Mouse (Mus musculus) ovary, adult 18-20 months (tissue): Measurements from ENCODE around the gene Tescl.

Source experiments
- DNase-seq: peaks from one replicate; pipeline ENCODE4 v3.0.0; 2022; ENCODE audit warnings: low spot score, mixed read lengths

Gene Tescl

DNA sequence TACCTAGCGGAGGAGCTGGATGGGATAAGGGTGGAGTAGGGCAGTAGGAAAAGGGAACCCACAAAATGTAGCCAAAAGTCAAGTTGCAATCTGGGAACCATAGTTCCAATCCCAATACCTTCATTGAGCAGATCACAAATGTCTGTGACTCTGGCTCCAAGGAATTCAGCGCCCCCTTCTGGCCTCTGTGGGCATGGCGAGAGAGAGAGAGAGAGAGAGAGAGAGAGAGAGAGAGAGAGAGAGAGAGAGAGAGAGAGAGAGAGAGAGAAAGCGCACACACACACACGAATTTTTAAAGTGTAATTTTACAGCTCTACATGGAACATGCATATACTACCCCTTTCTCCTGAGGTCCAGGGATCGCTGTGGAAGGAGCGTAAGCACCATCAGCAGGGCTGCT is 29.5 kb upstream of the Tescl start:
- no peak for DNase-seq

DNA sequence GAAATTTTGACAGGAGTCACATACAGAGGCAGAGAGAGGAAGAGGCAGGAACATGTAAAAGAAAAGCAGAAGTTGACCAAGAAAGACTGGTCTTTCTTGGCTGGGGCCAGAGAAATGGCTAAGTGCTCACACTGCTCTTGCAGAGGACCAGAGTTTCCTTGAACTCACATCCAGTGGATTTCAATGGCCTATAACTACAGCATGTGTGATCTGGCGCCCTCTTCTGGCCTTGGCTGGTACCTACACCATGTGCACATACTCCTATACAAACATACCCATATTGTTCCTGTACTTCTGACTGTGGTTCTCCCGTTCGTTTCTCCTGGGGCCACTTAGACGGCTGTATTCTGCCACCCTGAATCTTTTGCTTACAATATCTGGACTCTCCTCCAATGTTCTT is 27.3 kb upstream of the Tescl start:
- DNase-seq, result no peak

DNA sequence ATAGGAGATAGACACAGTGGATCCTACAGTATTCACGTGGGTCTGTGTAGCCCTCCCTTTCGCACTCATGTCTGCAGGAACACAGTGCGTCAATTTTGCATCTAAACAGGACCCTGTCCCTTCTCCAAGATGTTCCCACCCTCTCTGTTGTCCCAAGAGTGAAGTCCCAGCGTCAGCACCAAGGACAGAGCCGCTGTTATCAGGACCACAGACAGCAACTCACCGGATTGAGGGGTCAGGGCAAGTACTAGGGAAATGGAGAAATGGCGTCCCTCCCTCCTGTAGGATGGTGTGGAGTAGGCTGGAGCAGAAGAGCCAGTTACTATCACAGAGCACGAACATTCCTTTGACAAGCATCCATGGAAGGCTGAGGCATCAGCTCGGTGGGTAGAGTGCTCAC is 25.5 kb upstream of the Tescl start:
- DNase-seq, result no peak

DNA sequence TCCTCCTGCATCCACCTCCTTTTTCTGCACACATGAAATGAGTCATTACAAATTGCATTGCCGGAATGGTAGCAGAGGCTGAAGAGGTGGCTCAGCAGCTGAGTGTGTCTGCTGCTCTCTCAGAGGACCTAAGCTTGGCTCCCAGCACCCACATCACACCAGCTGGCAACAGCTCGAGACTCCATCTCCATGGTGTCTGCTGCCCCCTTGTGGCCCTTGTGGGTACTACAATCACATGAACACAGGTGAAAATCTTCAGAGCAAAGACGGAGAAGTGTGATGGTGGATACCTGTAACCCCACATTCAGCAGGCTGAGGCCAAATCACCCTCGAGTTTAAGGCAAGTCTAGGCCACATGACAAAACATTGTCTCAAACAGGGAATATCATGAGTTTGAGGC is 24.2 kb upstream of the Tescl start:
- DNase-seq, result no peak

DNA sequence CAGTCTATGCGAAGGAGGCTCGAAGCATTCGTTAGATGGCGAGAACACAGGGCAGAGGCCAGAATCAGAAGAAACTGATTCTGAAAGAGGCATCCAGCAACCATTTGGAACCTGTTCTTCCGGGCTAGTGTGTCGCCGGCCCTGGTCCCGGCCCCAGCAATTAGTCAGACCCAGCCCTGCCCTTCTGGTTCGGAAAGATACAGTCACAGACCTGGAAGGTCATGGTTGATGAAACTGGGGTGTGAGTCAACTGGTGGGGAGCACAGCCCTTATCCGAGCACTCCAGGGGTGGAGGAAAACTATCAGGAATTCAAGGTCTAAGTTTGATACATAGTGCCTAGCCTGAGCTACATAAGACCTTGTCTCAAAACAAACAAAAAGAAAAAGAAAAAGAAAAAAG is 22.3 kb upstream of the Tescl start:
- no peak for DNase-seq

DNA sequence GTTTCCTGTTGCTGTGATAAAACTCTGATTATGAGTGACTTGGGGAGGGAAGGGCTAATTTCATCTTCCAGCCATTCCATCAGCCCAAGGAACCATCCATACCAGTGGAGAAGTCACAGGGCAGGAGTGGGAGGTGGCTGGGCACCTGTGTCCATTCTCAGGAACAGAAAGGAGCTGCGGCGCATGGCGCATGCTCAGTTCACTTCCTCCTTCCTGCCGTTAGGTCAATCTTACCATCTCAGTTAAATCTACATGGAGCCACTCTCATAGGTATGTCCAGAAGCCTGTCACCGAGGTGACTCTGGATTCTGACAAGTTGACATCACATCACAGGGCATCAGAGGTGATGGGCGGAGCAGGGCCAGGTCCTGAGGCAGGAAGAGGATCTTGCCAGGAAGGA is 21.9 kb upstream of the Tescl start:
- no peak for DNase-seq

DNA sequence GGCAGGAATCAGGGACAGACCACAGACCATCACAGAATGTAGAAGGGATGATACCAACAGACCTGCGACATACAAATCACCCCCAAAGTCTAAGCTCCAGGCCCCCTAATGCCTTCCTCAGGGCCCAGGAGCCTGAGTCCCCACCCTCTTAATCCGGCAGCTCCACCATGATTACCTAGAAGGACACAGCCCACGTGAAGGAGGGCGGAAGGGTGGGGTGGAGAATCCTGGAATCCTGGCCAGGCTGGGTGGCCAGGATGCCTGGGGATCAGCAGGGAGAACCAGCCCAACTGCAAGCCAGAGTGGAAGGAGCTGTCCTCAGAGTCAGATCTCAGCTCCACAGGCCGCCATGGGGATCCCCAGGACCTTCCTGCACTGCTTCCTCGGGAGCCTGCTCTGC is 15.2 kb upstream of the Tescl start, which contains the start of gene Lypd5:
TSS of gene Lypd5 (plus strand) at position 301 of the 400 bp plus-strand sequence.
- no peak for DNase-seq

DNA sequence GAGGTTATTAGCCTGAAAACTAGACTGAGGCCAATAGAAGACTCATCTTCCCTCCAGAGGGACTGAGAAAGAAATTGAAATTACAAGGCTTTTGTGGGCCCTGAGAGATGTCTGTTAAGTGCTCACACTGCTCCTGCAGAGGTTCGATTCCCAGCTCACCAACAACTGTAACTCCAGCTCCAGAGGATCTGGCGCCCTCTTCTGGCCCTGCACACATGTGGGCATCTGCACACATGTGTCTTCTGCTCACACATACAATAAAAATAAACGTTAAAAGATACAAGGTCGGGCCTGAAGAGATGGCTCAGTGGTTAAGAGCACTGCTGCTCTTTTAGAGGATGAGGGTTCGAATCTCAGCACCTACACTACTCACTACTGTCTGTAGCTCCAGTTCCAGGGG is 12.7 kb upstream of the Tescl start:
- DNase-seq, result no peak

DNA sequence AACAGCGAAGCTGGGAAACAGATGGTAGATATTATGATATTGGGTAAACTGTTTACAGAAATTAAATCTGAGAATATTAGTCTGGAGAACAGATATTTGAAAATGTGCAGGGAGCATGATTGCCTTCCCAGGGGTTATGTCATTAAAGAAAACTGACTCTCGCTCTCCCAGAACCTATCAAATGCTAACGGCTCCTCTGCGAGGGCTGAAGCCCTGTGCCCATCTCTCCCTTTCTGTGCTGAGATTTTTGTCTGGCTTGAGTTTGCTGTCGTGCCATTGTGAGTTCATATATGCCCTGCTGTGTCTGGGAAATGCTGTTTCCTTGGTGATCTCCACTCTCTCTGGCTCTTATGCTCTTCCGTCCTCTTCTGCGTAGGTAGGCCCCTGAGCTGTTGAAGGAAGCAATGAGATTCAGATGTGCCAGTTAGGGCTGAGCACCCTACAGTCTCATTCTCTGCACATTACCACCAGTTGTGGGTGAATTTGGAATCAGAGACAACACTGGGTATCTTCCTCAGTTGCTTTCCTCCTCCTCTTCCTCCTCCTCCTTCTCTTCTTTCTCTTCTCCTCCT is 10.1 kb upstream of the Tescl start:
- no peak for DNase-seq

DNA sequence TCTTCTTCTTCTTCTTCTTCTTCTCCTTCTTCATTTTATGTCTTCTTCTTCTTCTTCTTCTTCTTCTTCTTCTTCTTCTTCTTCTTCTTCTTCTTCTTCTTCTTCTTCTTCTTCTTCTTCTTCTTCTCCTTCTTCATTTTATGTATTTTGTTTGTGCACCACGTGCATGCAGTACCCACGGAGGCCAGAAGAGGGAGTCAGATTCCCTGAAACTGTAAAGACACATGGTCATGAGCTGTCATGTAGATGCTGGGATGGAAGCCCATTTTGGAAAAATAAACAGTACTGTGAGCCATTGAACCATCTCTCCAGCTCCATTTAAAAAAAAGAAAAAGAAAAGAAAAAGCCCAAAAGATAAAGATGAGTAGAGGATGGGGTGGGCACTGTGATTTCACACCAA is 4.5 kb upstream of the Tescl start:
- DNase-seq, result no peak

DNA sequence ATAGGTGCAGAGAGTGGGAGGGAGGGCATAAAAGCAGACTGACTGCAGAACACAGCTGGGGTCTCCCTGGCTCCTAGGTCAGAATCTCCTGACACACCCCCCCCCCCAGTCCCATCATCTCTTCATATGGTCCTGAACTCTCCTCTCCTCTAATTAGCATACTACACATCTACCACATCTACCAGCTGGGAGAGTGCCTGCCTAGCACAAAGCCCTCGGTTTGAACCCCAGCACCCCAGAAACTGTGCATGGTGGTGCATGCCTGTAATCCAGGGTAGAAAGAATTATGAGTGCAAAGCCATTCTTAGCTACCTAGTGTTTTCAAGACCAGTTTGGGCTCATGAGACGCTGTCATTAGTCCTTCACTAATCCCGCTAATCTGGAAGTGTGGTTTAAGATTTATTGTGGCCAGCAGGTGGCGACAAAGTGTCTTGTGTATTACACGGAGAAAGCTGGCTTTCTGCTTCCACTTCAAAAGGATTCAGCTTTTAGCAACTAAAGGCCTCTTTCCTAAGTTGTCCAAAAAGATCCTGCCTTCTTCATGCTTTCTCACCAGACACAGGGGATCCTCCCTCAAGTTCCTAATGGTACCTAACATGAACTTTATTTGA is 2.1 kb upstream of the Tescl start:
- DNase-seq, result no peak

DNA sequence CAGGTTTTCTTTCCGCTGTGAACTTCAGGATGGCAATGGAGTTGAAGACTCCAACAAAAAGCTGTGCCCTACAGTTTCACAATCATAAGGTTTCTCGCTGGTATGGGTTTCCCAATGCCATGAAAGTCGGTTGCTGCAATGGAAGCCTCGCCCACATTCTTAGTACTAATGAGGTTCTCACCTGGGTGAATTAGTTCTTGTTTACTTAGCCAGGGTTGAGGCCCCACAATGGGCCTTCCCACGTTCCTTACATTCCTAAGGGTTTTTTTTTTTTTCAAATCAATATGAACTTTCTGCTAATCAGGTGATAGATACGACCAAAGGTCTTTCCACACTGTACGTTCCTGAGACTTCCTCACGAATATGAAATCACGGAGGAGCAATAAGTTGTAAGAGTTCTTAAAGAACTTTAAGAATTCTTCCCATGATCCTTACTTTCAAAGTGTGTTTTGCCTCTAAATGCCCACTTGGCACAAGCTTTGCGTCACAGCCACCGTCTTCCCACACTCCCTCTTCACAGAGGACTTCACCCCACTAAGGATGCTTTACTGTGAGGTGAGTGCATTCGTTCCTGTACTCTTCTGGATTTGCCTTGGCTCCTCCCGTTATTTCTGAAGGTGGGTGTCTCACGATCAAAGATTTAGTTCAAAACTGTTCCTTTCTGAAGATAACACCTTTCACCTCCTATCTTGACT is 6.3 kb downstream of the Tescl start:
- DNase-seq, result no peak

DNA sequence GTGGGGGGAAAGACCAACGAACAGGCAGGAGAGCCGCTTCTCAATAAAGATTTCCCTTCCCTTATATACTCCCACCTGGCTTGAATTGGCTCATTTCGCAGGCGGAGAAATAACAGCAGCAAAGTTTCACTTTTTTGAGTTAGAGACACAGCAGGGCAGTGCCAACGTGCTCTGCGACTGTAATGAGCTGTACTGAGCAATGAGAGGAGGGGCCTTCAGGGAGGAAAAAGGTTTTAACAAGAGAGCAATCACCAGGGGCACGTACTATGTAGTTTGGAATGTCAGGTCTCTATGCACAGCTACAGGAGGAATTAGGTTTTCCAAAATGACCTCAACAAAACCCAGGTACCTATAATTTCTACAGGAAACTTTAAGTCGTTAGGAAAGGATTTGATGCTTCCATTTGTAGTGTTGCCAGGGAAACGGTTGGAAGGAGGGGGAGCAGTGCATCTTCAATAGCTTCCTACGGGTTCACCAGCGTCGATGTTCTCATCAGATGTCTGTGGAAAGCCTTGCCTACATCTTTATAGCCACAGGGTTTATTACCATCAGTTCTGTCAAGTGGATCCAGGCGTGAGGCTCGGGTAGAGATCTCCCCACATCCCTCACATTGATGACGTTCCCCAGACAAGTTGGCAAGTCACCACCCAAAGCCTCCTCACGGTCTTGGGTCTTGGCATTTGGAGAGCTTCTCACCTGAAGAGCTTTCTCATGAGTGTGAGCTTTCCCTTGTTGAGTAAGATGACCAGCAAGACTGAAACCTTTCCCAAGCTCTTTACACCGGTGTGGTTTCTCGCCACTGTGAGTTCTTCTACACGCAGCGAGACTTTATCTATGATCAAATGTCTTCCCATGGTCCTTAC is 7.2 kb downstream of the Tescl start:
- no peak for DNase-seq

DNA sequence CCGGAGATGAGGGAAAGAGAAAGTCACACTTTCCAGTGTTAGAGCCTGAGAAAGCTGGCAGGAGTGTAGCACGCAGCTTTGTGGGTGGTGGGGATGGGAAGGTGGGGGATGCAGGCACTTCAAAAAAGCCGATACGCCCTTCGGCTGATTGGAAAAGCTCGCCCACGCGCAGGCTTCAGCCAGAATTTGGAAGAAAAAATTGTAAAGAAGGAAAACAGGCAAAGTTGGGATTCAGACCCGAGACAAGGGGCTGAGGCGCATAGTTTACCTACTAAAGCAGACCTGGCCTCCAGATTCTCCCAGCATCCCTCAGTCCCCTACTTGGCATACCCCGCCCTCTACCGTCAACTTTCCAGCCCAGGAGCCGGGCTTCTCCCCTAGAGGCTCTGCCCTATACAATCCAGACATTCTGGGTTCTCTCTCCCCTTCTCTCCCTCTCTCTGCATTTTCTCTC is 8.0 kb downstream of the Tescl start:
- DNase-seq, result no peak

DNA sequence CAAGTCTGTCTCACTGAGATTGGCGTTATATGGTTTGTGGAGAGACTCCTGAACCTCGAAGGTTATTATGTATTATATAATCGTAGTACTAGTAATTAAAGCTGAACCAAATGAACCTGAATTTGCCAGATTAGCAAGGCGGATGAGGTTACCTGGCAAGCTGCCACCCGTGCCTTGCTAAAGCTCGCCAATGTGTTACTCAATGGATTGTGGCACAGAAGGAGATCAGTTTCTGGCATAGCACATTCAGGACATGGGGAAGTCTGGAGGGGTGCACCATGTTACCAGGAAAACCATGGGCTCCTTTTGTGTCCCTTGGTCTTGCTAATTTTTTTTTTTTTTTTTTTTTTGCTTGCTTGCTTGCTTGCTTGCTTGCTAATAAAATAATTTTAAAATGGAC is 8.5 kb downstream of the Tescl start:
- no peak for DNase-seq

DNA sequence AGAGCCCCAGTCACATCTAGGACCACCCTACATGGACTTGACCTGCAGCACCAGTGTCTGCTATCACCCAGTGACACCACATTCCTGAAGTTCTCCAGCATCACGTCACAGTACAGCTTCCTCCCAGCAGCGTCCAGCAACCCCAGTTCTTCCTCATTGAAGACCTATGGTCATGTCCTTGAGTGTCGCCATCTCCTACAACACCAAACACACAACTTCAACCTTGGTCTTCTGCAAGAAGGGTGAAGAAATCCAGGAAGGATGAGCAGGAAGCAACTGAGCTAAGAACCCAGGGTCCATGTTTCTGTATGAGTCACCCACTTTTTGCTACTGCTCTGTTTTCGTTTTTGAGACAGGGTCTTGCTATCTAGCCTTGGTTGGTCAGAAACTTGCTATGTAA is 11.1 kb downstream of the Tescl start:
- DNase-seq, result no peak

DNA sequence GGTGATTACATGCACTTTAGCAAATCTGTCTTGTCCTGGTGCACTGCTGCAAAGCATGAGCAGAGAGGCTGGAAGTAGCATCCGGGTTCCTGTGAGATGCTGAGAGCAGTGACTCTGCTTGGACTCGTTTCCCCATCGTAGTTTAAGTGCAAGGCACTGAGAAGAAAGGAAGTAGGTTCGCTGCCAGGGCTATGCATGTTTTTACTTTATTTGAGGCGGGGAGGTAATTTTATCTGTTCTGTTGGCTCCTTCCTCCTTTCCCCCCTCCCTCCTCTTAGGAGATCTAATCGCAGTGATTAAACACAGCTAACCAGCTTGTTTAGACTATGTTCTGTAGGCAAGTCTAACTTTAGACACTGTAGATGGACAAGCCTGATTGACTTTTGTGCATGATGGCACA is 14.8 kb downstream of the Tescl start:
- no peak for DNase-seq

DNA sequence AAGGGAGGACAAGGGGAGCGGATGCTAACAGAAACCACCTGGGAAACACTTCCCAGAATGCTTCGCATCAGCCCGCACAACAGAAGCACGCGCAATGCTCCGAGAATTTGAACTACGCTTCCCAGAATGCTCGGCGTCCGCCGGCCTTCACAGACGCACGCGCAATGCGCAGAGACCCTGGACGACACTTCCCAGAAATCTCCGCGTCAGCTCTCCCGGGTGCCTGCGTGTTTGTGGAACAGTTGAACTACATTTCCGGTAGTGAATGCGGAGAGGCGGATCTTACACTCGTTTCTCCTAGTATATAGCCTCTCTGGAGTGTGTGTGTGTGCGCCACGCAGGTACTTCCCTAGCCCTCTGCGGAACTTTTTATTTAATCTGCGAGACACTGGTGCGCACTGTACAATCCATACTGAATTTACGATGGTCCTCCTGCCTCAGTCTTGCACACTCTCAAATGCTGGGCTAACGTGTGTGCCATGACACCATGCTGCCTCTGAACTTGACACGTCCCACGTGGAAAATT is 17.1 kb downstream of the Tescl start, which contains the start of gene Zfp94:
TSS of gene Zfp94 (minus strand) at position 100 of the 526 bp plus-strand sequence.
- peak; percentile 91 for DNase-seq

DNA sequence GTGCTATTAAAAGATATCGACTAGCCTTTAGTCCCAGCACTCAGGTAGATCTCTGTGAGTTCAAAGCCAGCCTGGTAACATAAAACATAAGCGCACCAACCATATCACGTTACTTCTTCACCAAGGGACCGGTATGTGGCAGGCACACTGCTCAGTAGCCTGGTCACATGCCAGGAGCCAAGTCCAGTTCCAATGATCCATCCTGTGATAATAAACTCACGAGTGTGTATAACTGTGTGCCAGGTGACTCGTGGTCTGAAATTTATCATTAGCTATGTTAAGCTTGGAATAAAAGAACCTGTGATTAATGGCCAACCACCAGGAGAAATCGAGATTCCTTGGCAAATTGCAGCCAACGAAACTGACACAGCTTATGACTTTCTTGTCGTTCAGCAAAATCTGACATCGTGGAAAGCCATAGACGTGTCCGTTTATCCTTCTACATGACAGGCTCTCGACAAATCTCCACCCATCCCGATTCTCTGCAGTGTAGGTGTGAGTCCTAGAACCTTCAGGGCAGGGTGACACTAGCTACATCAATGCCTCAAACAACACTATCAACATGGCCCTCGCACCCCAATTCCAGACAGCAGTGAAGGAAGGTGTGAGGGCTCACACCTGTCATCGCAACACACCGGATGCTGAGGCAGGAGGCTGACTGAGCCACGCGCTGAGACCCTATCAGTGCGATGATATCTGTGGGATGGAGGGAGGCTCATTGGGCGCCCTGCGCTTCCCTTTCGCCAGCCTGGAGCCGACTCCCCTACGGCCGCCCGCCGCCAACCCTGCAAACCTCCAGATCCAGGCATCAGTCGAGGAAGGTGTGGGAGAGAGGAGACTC is 17.8 kb downstream of the Tescl start:
- DNase-seq, result no peak

DNA sequence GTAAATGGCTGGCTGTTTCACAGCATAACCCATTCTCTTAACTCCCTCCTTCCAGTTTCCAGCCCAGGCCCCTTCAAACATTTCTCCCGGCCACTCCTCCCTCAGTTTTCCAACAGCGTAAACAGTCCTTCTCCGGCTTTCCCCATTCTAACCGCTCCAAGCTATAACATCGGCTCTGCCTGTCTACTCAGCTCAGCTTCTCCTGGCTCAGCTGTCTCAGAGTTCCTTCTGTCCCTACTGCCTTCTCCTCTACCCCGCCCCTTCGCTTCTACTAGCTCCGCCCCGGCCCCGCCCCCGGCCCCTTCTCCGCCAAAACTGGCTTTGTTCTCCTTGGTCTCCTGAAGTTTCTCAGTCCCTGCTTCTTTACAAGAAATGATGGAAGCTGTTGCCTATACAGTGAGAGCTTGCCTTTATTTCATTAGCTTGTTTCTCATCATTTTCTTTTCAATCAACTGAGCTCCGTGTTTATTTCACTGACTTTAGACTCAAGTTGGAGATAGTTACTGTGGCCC is 32.9 kb downstream of the Tescl start, which contains the start of gene Zfp61:
TSS of gene Zfp61 (minus strand) at position 462 of the 512 bp plus-strand sequence.
- DNase-seq, result peak; percentile 15
